Mouse (Mus musculus) kidney, adult 10 weeks (tissue): ENCODE measurements around the gene Hacd3. TPM values are rescaled to one million over a fixed set of nuclear protein-coding genes. Genes with fewer than 3 reads are reported as not detected.

Source experiments
- polyA plus RNA-seq: library from polyadenylated mRNA; stranded (reverse); fragments of 350-450 nt; fragmentation: Illumina TruSeq; extraction: RNeasy Lipid Tissue Mini Kit (QIAGEN cat#74804); gene quantifications from one replicate; pipeline ENCODE4 v1.2.3, GENCODE M21; 2014; ENCODE audit warnings: low read depth, low replicate concordance

Gene Hacd3
- 120 TPM for polyA plus RNA-seq

DNA sequence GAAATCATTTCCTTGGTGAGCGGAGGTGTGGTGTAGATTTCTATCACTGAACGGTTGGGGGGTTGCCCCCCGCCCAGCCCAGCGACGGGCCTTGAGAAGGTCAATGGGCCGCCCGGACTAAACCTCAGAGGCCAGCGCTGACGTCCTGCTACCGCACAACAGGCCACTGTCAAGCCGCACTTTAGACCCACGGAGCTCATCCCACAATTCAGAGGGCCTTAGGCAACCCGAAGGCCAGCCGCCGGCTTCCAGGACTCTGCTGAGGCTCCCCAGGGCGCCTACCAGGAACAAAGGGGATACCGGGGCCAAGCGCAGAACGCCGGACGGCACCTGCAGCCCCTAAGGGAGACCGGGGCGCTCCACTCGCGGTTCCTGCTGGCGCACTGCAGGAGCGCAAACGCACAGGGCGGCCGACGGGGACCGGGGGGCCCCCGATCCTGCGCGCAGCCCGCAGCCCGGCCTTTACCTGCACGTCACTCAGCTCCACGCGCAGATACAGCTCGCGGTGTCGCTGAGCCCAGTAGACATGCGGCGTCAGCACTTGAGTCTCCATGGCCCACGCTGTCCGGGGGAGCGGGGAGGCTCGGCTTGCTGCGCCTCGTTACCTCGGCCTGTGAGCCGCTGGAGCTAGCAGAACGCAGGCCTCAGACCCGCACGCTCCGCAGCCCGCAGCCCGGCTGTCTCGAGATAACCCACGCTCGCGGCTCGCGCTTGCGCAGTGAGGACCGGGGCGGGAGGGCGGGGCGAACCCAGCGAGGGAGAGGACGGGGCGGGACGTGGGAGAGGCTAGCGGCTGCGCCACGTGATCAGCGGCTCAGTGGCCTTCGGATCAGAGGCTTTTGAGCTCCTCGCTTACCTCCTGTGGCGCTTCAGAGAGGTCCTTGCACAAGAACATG, at the start of gene Hacd3:
Gene Hacd3 (minus strand): TSS at position 703 of the 896 bp plus-strand sequence.

DNA sequence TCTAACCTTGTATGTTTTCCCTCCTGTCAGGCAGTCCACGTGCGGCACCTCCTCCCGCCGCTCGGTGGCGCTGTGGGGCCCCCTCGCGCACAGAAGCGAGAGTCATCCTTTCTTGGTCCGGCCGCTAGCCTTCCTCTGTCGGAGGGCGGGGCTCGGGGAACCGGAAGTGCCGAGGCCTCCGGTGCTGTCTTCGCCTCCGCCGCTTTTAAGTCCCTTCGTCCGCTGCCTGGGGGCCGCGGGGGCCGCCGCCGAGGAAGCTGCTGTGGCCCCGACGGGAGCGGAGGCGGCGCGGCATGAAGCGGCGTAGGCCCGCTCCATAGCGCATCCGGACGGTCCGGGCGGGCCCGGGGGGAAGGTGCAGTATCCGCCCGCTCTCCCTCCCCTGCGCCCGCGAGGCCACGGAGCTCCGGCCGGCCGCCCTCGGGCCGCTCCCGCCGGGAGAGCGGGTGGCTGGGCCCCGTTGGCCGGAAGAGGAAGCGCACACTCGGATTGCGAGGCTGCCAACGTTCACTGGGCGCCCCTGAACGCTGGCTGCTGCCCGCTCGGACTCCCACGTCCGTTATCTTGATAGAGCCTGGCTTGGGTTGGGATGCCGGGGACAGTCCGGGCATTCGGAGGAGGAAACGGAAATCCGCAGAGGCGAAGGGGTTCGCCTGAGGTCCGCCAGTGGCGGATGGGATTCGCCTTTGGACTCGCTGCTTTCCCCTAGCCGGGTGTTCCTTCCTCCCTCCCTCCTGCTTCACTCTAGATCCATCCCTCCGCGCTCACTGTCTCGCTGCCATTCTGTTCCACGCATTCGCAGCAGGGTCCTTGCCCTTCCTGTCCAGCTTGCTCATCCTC, 11.0 kb upstream of the Hacd3 start, which contains the start of gene Dpp8:
Gene Dpp8 (plus strand): TSS at position 146 of the 840 bp plus-strand sequence.

DNA sequence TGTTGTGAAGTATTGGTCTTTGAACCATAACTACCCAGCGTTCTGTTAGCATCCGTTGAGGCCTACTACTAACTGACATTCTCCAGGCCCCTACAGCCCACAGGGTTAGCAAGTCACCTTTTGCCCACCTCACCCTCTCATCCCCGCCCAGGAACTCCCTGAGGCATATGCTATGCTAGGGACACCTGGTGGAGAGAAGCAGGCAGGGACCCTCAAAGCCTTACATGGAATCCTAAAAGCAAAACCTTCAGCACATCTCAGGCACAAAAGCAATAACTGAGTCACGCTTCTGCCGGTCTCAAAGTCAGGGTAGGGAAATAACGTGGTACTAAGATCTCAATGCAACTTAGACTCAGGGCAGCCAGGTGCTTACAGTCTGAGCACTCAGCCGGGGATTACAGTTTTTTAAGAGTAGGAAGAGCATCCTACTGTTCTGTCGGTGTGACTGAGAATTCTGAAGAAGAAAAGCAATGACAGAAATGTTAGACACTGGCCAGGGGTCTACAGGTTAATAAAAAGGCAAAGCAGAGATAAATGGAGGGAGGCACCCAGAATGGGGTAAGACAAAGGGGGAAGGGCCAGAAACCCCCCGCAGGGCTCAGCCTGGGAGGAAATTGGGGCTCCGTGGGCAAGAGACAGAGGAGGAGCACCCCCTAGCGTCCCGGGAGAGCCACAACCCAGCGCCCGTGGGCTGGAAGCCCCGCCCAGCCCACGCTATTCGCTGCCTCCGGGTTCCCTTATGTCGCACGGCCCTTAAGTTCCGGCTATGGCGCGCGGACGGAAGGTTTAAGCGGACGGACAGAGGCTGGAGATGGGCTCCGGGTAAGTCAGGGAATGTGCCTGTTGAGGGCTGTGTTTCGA, 61.1 kb downstream of the Hacd3 start, which contains the start of gene Ints14:
Gene Ints14 (plus strand): TSS at position 789 of the 861 bp plus-strand sequence.

DNA sequence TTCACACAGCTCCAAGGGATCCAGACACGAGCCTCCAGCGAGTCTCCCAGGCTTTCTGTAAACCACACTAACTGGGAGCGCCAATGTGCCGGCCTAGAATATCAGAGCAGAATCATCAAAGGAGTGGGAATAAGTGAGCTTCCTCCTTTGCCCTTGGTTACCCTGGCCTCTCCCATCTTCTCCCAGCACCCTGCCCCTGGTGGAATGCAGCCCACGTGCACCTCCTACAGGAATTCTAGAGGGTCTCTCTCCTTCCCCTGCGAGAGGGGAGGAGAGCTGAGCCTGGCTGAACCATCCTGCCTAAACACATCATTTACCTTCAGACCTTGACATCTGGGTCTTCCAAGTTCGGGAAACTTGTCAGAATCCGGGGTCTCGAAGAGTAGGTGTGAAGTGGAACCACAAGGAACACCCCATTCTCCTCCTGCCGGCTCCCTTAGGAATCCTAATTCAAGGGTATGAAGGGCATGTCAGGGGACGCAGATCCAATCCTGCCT, 70.3 kb downstream of the Hacd3 start, which contains the start of gene Slc24a1:
Gene Slc24a1 (minus strand): TSS at position 447 of the 497 bp plus-strand sequence.

Other genes starting within 250 kb of the Hacd3 start
- 14.1 TPM for gene Dennd4a, start 210.4 kb downstream of the Hacd3 start, polyA plus RNA-seq
- gene Slc24a1, start 70.1 kb downstream of the Hacd3 start, polyA plus RNA-seq: not detected
- gene Ints14, start 60.8 kb downstream of the Hacd3 start, polyA plus RNA-seq: 19.5 TPM
- gene Dpp8, start 10.7 kb upstream of the Hacd3 start, polyA plus RNA-seq: 153 TPM
- gene Igdcc4, start 79.8 kb upstream of the Hacd3 start, polyA plus RNA-seq: 0.20 TPM
- not detected for gene Igdcc3, start 119.5 kb upstream of the Hacd3 start, polyA plus RNA-seq
- 4.9 TPM for gene Parp16, start 173.7 kb upstream of the Hacd3 start, polyA plus RNA-seq
- 0.20 TPM for gene Cilp, start 243.5 kb upstream of the Hacd3 start, polyA plus RNA-seq